Mouse (Mus musculus) embryonic fibroblast, embryonic 13.5 days (primary cell): Measurements from ENCODE around the gene Olfr591. TPM values are rescaled to one million over a fixed set of nuclear protein-coding genes. Genes with fewer than 3 reads are reported as not detected.
"Not testable (repeated sequence)": the region's sequence is repeated elsewhere in the genome, so short reads cannot be mapped to it uniquely, and the experiment has no call there.

Experiments
- H3K27ac ChIP-seq: 2 replicates; pipeline ENCODE4 v1.5.1; 2012; ENCODE audit warnings: low read length, control low read depth, inconsistent platforms; ENCODE audit not compliant: insufficient read depth
- H3K4me1 ChIP-seq: 2 replicates; pipeline ENCODE4 v1.6.1; 2011; ENCODE audit warnings: low read length; ENCODE audit not compliant: control insufficient read depth, insufficient read depth
- H3K4me3 ChIP-seq: 2 replicates; pipeline ENCODE4 v1.5.1; 2011; ENCODE audit warnings: mild to moderate bottlenecking, control low read depth, low read length; ENCODE audit not compliant: insufficient read depth
- CTCF ChIP-seq: IDR thresholded peaks from 2 replicates; pipeline ENCODE4 v1.5.1; 2011; ENCODE audit warnings: mild to moderate bottlenecking, control low read depth, low read length, moderate library complexity, borderline replicate concordance; ENCODE audit not compliant: insufficient read depth
- POLR2A ChIP-seq: IDR thresholded peaks from 2 replicates; pipeline ENCODE4 v1.6.1; 2011; ENCODE audit warnings: low read depth, mild to moderate bottlenecking, control low read depth, low read length, moderate library complexity
- polyA plus RNA-seq: library from polyadenylated mRNA; stranded (reverse); fragments of >200 nt; gene quantifications from 2 replicates; pipeline ENCODE4 v1.2.4, GENCODE M21; 2011; ENCODE audit warnings: low read depth; ENCODE audit not compliant: missing spikeins, insufficient read length

Olfr591 gene
- not detected in 2 replicates for polyA plus RNA-seq

DNA sequence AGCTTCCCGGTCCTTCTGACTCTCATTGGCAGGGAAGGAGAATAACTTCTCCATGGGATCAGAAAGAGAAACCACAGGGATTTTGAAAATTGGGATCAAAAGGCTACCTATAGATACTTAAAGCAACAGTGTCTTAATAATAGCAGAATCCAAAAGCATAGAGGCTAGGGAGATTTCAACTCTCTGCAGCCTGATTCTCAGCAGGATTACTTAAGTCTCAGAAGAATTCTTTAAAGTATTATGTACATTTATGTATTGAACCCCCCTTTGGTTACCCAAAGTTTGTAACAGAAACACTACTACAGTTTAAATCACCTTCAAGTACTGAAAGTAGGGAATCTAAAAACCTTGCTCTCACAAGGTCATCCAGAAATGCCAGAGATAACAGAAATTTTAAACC lies at the start of gene Olfr591:
Olfr591 (minus strand) TSS at position 101 of the 400 bp plus-strand sequence.
- no peak within 1 kb of the TSS for H3K27ac ChIP-seq
- H3K4me1 ChIP-seq, result no peaks in the 10 kb centered on the region
- TF ChIP-seq CTCF, result no peak
- TF ChIP-seq POLR2A, result no peak
- no peak within 1 kb of the TSS for H3K4me3 ChIP-seq

DNA sequence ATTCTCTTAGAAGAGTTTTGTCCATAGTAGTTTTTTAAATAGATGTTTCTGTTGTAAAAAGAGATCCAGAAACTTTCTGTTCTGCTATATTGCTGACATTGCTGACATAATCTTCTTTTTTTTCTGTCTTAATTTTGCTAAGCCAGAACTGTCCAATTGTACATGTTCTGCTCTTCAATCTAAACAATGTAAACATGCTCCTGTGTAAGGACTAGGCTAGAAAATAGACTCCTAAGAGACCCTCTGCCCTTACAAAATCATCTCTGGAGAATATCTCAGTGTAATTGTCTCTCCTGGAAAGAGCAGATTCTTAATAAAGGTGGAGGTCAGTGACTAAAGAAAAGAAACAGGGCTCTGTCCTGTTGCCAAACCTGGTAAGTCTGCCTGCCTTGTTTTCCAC lies 38.6 kb upstream of the Olfr591 start, which contains the start of gene Olfr594:
Olfr594 (plus strand) TSS at position 301 of the 400 bp plus-strand sequence.
- H3K4me1 ChIP-seq, result no peaks in the 10 kb centered on the region
- H3K4me3 ChIP-seq, result no peak within 1 kb of the TSS
- no peak for TF ChIP-seq CTCF
- no peak within 1 kb of the TSS for H3K27ac ChIP-seq

DNA sequence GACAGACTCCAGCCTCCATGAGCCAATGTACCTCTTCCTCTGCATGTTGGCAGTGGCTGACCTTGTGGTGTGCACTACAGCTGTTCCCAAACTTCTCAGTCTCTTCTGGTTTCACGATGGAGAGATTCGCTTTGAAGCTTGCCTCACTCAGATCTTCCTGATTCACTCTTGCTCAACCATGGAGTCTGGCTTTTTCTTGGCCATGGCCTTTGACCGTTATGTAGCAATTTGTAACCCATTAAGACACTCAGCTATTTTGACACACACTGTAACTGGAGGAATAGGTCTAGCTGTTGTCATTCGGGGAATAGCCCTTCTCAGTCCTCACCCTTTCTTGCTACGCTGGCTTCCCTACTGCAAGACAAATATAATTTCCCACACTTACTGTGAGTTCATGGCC lies 33.9 kb upstream of the Olfr591 start:
- not testable (repeated sequence) for H3K4me1 ChIP-seq, H3K4me3 ChIP-seq, H3K27ac ChIP-seq

DNA sequence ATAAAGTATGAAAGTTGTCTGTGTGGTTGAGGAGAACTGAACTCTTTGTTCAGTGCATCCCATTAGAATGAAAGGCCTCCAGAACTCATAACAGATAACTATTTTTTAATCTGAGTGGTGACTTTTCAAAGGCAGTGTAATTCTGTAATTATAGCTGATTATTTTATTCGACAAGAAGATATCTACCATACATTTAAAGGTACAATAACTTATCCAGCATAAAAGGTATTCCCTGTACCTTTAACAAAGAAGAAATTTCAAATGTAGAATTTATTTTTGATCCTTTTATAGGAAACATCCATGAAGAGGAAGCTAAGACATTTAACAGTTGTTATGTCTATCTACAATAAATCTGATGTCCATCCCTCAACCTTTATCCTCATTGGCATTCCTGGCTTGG lies 33.4 kb upstream of the Olfr591 start, which contains the start of gene Olfr593:
Olfr593 (plus strand) TSS at position 301 of the 400 bp plus-strand sequence.
- H3K27ac ChIP-seq, result no peak within 1 kb of the TSS
- no peak for TF ChIP-seq POLR2A
- no peak for TF ChIP-seq CTCF
- no peaks in the 10 kb centered on the region for H3K4me1 ChIP-seq
- no peak within 1 kb of the TSS for H3K4me3 ChIP-seq

DNA sequence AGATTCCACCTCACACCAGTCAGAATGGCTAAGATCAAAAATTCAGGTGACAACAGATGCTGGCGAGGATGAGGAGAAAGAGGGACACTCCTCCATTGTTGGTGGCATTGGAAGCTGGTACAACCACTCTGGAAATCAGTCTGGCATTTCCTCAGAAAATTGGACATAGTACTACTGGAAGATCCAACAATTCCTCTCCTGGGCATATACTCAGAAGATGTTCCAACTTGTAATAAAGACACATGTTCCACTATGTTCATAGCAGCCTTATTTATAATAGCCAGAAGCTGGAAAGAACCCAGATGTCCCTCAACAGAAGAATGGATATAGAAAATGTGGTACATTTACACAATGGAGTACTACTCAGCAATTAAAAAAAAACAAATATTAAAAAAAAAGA lies 6.4 kb upstream of the Olfr591 start, which contains the start of gene Olfr592:
Olfr592 (plus strand) TSS at position 301 of the 400 bp plus-strand sequence.
- H3K4me1 ChIP-seq, H3K4me3 ChIP-seq, H3K27ac ChIP-seq: not testable (repeated sequence)

DNA sequence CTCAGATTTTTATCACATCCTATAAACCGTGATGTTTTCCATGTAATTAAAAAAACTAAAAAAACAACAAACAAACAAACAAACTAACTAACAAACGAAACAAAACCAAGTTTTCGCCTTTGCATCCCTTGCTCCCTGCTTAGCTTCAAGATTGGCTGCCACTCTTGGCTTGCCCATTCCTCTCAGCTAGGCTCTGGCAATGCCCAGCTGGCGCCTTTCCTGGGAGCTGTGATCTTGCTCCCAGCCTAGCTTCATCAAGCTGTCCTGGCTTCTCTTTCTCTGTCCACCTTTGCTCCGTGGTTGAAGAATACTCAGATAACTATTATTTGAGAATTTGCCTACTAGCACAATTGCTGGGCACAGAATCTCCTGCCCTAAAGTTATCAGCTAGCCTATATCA lies 8.4 kb downstream of the Olfr591 start:
- TF ChIP-seq CTCF, result no peak
- TF ChIP-seq POLR2A, result no peak

DNA sequence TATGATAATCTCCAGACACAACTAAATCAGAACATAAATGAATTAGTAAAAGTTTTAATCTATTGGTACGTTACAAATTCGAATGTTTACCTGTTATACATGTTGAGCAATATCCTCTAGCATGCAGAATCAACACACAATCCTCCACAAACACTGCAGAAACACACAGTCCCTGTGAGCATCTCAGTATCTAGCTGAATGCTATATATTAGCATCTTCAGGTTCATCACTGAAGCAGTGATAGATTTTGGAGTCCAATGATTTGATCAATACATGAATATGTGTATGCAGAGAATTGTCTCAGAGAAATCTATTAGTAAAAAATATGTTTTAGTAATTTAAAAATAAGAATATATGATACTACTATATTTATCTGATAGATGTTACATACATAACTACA lies 21.9 kb downstream of the Olfr591 start, which contains the start of gene Olfr589:
Olfr589 (minus strand) TSS at position 101 of the 400 bp plus-strand sequence.
- Histone ChIP-seq H3K4me1 (no peaks in the 10 kb centered on the region), H3K4me3 (no peak within 1 kb of the TSS), H3K27ac (no peak within 1 kb of the TSS)
- TF ChIP-seq CTCF, result no peak
- TF ChIP-seq POLR2A, result no peak

More for the DNA sequence above, 8.4 kb downstream of the Olfr591 start:
- H3K4me3 ChIP-seq, result no peak overlapping the region
- no peaks in the 10 kb centered on the region for H3K4me1 ChIP-seq
- H3K27ac ChIP-seq, result no peak overlapping the region

DNA sequence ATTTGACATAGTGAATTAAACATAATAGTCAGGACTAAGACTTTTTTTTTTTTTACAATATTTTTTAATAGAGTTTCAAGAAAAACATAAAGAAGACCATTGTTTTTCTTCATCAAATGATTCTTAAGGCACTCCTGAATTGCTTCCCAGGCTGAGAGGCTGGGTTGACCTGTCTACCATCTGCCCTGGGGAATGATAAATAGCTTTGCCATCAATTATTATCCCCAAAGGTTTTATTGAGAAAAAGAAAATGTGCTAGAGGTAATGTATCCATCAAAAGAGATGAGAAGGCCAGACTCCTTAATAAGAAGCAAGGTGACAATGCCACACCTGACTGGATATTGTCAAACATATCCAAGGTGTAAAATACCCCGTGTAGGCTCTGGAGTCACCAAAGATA lies 37.6 kb downstream of the Olfr591 start, which contains the start of gene Olfr588-ps1:
Olfr588-ps1 (plus strand) TSS at position 301 of the 400 bp plus-strand sequence.
- TF ChIP-seq CTCF, result no peak
- TF ChIP-seq POLR2A, result no peak
- no peak within 1 kb of the TSS for H3K4me3 ChIP-seq

DNA sequence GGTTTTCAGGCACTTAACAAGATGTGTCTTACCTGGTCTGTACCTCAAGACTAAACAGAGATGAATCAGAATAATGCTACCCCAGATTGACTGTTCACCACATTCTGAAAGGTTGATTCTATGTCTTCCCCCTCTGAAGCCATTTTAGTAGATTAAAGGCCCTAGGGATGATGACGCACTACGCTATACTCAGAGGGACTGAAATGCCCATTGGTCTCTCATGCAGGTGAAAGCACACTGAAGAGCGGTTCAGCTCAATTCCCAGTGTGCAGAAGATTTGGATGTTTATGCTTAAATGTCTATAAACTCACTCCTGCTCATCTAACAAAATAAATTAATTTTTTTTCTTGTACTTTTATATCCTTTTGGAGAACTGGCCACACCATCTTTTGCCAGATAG lies 52.6 kb downstream of the Olfr591 start, which contains the start of gene Olfr586:
Olfr586 (minus strand) TSS at position 101 of the 400 bp plus-strand sequence.
- TF ChIP-seq CTCF (no peak), POLR2A (no peak)

More for the DNA sequence above, 37.6 kb downstream of the Olfr591 start, which contains the start of gene Olfr588-ps1:
- Histone ChIP-seq H3K27ac (no peak within 1 kb of the TSS), H3K4me1 (no peaks in the 10 kb centered on the region)

DNA sequence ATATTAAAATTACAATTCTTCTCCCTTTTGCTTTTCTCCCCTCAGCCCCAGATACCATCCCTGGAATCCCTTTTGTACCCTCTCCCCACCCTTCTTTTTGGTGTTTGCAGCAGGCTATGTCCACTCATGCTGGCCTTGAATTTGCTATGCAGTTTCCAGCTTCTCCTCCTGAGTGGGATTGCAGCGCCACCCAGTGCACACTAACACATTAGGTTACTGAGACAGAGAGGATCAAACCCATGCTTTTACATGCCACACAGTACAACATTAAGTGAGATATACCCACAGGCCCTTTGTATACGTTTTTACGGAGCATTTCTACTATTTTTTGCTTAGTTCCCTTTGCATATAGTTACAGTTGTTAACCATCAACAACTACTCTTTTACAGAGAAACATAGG lies 58.7 kb downstream of the Olfr591 start:
- TF ChIP-seq CTCF (no peak), POLR2A (no peak)
- Histone ChIP-seq H3K27ac (no peak overlapping the region), H3K4me1 (no peaks in the 10 kb centered on the region), H3K4me3 (no peak overlapping the region)

More for the DNA sequence above, 52.6 kb downstream of the Olfr591 start, which contains the start of gene Olfr586:
- Histone ChIP-seq H3K4me1 (no peaks in the 10 kb centered on the region), H3K4me3 (no peak within 1 kb of the TSS), H3K27ac (no peak within 1 kb of the TSS)

Other genes with a start within 250 kb of the Olfr591 start
- not detected in 2 replicates for gene Olfr573-ps1, start 235.8 kb downstream of the Olfr591 start, polyA plus RNA-seq
- gene Olfr574, start 229.9 kb downstream of the Olfr591 start, polyA plus RNA-seq, result not detected in 2 replicates
- not detected in 2 replicates for gene Olfr575, start 219.6 kb downstream of the Olfr591 start, polyA plus RNA-seq
- gene Olfr576, start 215.7 kb downstream of the Olfr591 start, polyA plus RNA-seq, result not detected in 2 replicates
- not detected in 2 replicates for gene Olfr577, start 202.4 kb downstream of the Olfr591 start, polyA plus RNA-seq
- gene Olfr578, start 189.0 kb downstream of the Olfr591 start, polyA plus RNA-seq, result not detected in 2 replicates
- gene Olfr582, start 140.3 kb downstream of the Olfr591 start, polyA plus RNA-seq, result not detected in 2 replicates
- not detected in 2 replicates for gene Olfr583, start 127.0 kb downstream of the Olfr591 start, polyA plus RNA-seq
- not detected in 2 replicates for gene Olfr584, start 96.5 kb downstream of the Olfr591 start, polyA plus RNA-seq
- not detected in 2 replicates for gene Olfr585, start 80.6 kb downstream of the Olfr591 start, polyA plus RNA-seq
- not detected in 2 replicates for gene Olfr586, start 52.7 kb downstream of the Olfr591 start, polyA plus RNA-seq
- gene Olfr588-ps1, start 37.5 kb downstream of the Olfr591 start, polyA plus RNA-seq, result not detected in 2 replicates
- not detected in 2 replicates for gene Olfr589, start 22.0 kb downstream of the Olfr591 start, polyA plus RNA-seq
- not detected in 2 replicates for gene Olfr592, start 6.5 kb upstream of the Olfr591 start, polyA plus RNA-seq
- not detected in 2 replicates for gene Olfr593, start 33.5 kb upstream of the Olfr591 start, polyA plus RNA-seq
- not detected in 2 replicates for gene Olfr594, start 38.7 kb upstream of the Olfr591 start, polyA plus RNA-seq
- not detected in 2 replicates for gene Usp17ld, start 74.2 kb upstream of the Olfr591 start, polyA plus RNA-seq
- not detected in 2 replicates for gene Olfr596, start 127.3 kb upstream of the Olfr591 start, polyA plus RNA-seq
- not detected in 2 replicates for gene Olfr597, start 138.0 kb upstream of the Olfr591 start, polyA plus RNA-seq
- gene Olfr598, start 145.2 kb upstream of the Olfr591 start, polyA plus RNA-seq, result not detected in 2 replicates
- gene Olfr599, start 157.6 kb upstream of the Olfr591 start, polyA plus RNA-seq, result not detected in 2 replicates
- gene Olfr600, start 171.3 kb upstream of the Olfr591 start, polyA plus RNA-seq, result not detected in 2 replicates
- gene Olfr601, start 184.3 kb upstream of the Olfr591 start, polyA plus RNA-seq, result not detected in 2 replicates
- not detected in 2 replicates for gene Olfr603, start 207.8 kb upstream of the Olfr591 start, polyA plus RNA-seq
- gene Usp17lc, start 236.7 kb upstream of the Olfr591 start, polyA plus RNA-seq, result not detected in 2 replicates